Comparison of ENCODE assay signal across 16 mouse cellular contexts in genomic region chr15:84408576-84408975, GRCm38 (mm10). TPM values are rescaled to one million over a fixed set of nuclear protein-coding genes. Genes with fewer than 3 reads are reported as not detected.
DNase-seq lines count a peak whose midpoint lies in the region; ATAC-seq lines count a peak whose summit lies in the region.
"Had no signal": no experiment of that assay in that cellular context is flagged by ENCODE, and none has a peak within 500 bp of the region (broad histone marks: within the 10 kb centered on the region; RNA-seq: fewer than 3 reads in every experiment).

No protein-coding gene starts in this region.

- H3K9me3 ChIP-seq in neural tube, embryonic 12.5 days = no peaks in the 10 kb centered on the region
- H3K9me3 ChIP-seq in neural tube, embryonic 15.5 days (replicated peaks) = no peaks in the 10 kb centered on the region
- H3K9me3 ChIP-seq in forebrain, embryonic 15.5 days = no peaks in the 10 kb centered on the region
- no peaks in the 10 kb centered on the region for H3K9me3 ChIP-seq in limb, embryonic 10.5 days (replicated peaks)
- H3K9me3 ChIP-seq: embryonic facial prominence, embryonic 12.5 days; heart, embryonic 10.5 days; liver, embryonic 13.5 days had no signal

- 50% methylated on average over 3 of the region's 3 CpGs for WGBS in neural tube, embryonic 12.5 days
- WGBS in neural tube, embryonic 15.5 days = 42% methylated on average over 3 of the region's 3 CpGs
- 14% methylated on average over 3 of the region's 3 CpGs for WGBS in forebrain, embryonic 15.5 days
- WGBS in limb, embryonic 10.5 days = 43% methylated on average over 3 of the region's 3 CpGs

- H3K4me3 ChIP-seq in neural tube, embryonic 12.5 days = no peak overlapping the region
- no peak overlapping the region for H3K4me3 ChIP-seq in neural tube, embryonic 15.5 days (replicated peaks)
- no peak overlapping the region for H3K4me3 ChIP-seq in forebrain, embryonic 15.5 days
- no peak overlapping the region for H3K4me3 ChIP-seq in limb, embryonic 10.5 days
- H3K4me3 ChIP-seq: embryonic facial prominence, embryonic 12.5 days; heart, embryonic 10.5 days; liver, embryonic 13.5 days had no signal

- no peak overlapping the region; the same call in 1 of the 2 replicates for H3K4me2 ChIP-seq in neural tube, embryonic 12.5 days (replicated peaks)
- H3K4me2 ChIP-seq in neural tube, embryonic 15.5 days = no peak overlapping the region
- no peak overlapping the region for H3K4me2 ChIP-seq in forebrain, embryonic 15.5 days (replicated peaks)
- H3K4me2 ChIP-seq: embryonic facial prominence, embryonic 12.5 days; liver, embryonic 13.5 days had no signal

- no peak overlapping the region for H3K27ac ChIP-seq in neural tube, embryonic 12.5 days
- H3K27ac ChIP-seq in neural tube, embryonic 15.5 days (replicated peaks) = no peak overlapping the region
- H3K27ac ChIP-seq in forebrain, embryonic 15.5 days (replicated peaks) = peak overlapping the region; percentile 29
- peak overlapping the region; percentile 44 for H3K27ac ChIP-seq in limb, embryonic 10.5 days
- H3K27ac ChIP-seq: heart, embryonic 10.5 days; liver, embryonic 13.5 days had no signal

- 0 out of 2 replicates have a peak overlapping the region, but pooled peaks have one; percentile 29 for H3K9ac ChIP-seq in neural tube, embryonic 12.5 days
- no peak overlapping the region for H3K9ac ChIP-seq in neural tube, embryonic 15.5 days (replicated peaks)
- H3K9ac ChIP-seq in forebrain, embryonic 15.5 days (replicated peaks) = no peak overlapping the region
- H3K9ac ChIP-seq: embryonic facial prominence, embryonic 12.5 days; liver, embryonic 13.5 days had no signal

- DNase-seq in limb, embryonic 10.5 days (ENCODE audit: low spot score) = no peak
- DNase-seq in right cerebral cortex, postnatal 14 days = peak; percentile 49
- no peak for DNase-seq in spleen, postnatal 10 days (ENCODE audit: low spot score in 2 of 2)
- DNase-seq in lung, postnatal 14 days = no peak
- DNase-seq: cerebellum, adult 9-11 months; heart, postnatal 4 days; kidney, adult 8-10 months; liver, embryonic 13.5 days; lung, postnatal 10 days had no signal

- no peak for ATAC-seq in neural tube, embryonic 12.5 days (ENCODE audit: low FRiP score, low read depth)
- no peak for ATAC-seq in neural tube, embryonic 15.5 days (ENCODE audit: low FRiP score)
- ATAC-seq in forebrain, embryonic 15.5 days (replicated peaks) = peak; percentile 59
- ATAC-seq: activated CD4-positive, CD25-positive, alpha-beta regulatory T cell, adult 4 months; CD4-positive, CD25-positive, alpha-beta regulatory T cell, adult 4 months had no signal

- no peaks in the 10 kb centered on the region for H3K27me3 ChIP-seq in neural tube, embryonic 12.5 days (replicated peaks)
- H3K27me3 ChIP-seq in neural tube, embryonic 15.5 days (replicated peaks) = 0 out of 2 replicates have a peak, but pooled peaks cover 5% of the 10 kb centered on the region
- no peaks in the 10 kb centered on the region for H3K27me3 ChIP-seq in forebrain, embryonic 15.5 days
- peaks cover 18% of the 10 kb centered on the region for H3K27me3 ChIP-seq in limb, embryonic 10.5 days (ENCODE audit: low read depth, poor library complexity, severe bottlenecking)

- peaks cover 28% of the 10 kb centered on the region for H3K4me1 ChIP-seq in neural tube, embryonic 12.5 days
- H3K4me1 ChIP-seq in neural tube, embryonic 15.5 days = peaks cover 41% of the 10 kb centered on the region
- H3K4me1 ChIP-seq in forebrain, embryonic 15.5 days = peaks cover 32% of the 10 kb centered on the region
- peaks cover 47% of the 10 kb centered on the region for H3K4me1 ChIP-seq in limb, embryonic 10.5 days

- H3K36me3 ChIP-seq in neural tube, embryonic 12.5 days = no peaks in the 10 kb centered on the region
- no peaks in the 10 kb centered on the region for H3K36me3 ChIP-seq in neural tube, embryonic 15.5 days
- H3K36me3 ChIP-seq in forebrain, embryonic 15.5 days = no peaks in the 10 kb centered on the region
- no peaks in the 10 kb centered on the region for H3K36me3 ChIP-seq in limb, embryonic 10.5 days
- H3K36me3 ChIP-seq: embryonic facial prominence, embryonic 12.5 days; heart, embryonic 10.5 days; liver, embryonic 13.5 days had no signal

RNA-seq across cellular contexts. Expression of gene Shisal1, which starts 38.3 kb away (rescaled TPM):
- polyA plus RNA-seq in neural tube, embryonic 12.5 days (2016; fragmentation: Nextera tagmentation; extraction: Ambion mirVana) = 7.4 and 9.9 TPM in 2 replicates
- 8.0 and 8.4 TPM in 2 replicates for polyA plus RNA-seq in neural tube, embryonic 15.5 days (2015; fragmentation: Nextera tagmentation; extraction: Ambion mirVana)
- 11.3 and 12.5 TPM in 2 replicates for polyA plus RNA-seq in forebrain, embryonic 15.5 days (2015; fragmentation: Nextera tagmentation; extraction: Ambion mirVana)
- 0.15 and 0.73 TPM in 2 replicates for polyA plus RNA-seq in limb, embryonic 10.5 days (2016; fragmentation: Nextera tagmentation; extraction: Ambion mirVana)
- polyA plus RNA-seq: activated CD4-positive, CD25-positive, alpha-beta regulatory T cell, adult 4 months; CD4-positive, CD25-positive, alpha-beta regulatory T cell, adult 4 months had no signal

Comparison
In these comparisons a context has a peak if more than half of its experiments do, and no peak if none do; other contexts are left out.
1. H3K27ac ChIP-seq: peak in forebrain, embryonic 15.5 days (single experiment) and limb, embryonic 10.5 days (single experiment); none in neural tube, embryonic 12.5 days (single experiment) and neural tube, embryonic 15.5 days (single experiment).